Mouse (Mus musculus): ENCODE data around the gene Casz1.

DNA sequence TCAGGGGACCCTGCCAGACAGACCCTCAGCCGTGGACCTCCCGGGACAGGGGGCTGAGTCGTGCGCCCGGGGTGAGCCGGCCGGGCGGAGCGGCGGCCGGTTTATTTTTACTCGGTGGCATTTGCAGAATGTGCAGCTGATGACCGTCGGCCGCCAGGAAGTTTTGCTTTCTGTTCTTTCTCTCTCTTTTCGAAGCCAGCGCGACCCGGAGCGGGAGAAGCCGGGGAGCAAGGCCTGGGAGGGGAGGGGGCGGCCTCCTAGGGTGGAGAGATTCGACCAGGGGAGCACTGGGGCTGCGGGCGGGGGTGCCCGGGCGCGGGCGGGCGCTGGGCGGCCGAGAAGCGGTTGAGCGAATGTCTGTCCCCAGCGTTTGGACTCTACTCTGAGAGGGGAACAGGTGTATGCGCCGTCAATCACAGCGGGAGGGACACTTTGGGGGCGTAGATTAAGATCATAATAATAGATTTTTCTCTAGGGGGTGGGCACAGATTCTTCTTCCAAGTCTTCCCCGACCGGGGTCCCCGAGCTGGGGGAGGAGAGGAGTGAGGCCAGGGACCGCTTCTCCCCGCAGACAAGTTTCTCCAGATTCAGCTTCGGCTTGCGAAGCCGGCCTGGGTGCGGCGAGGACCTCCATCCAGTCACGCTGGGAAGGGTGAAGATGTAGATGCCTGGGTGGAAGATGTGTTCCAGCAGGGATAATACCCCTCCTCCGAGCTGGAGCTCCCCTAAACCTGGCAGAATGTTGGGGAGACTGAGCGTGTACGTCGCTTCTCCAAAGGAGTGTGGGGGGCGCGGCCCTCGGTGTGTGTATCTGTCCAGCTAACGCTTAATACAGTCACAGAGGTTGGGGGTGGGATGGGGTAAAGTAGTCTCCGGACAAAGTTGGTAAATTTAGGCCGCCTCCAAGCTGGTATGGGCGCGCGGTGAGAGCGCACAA, 1.9 kb downstream of the Casz1 start:
- TF ChIP-seq CTCF (conservative IDR thresholded peaks at IDR 0.05; ENCODE audit: insufficient read depth, insufficient read length, low read depth, low read length) (no peak), POLR2A (IDR thresholded peaks at IDR 0.05; ENCODE audit: low read depth, low read length) (no peak)
